Mouse (Mus musculus) thymus, postnatal 36 days (tissue): ENCODE measurements around the gene Gm14685.
"Not testable (repeated sequence)": the region's sequence is repeated elsewhere in the genome, so short reads cannot be mapped to it uniquely, and the experiment has no call there.

Source experiments
- DNase-seq, 2 experiments: peaks; one replicate each; pipeline ENCODE4 v3.0.0; 2022; ENCODE audit warnings: mixed read lengths in 2 of 2

Gene Gm14685

DNA sequence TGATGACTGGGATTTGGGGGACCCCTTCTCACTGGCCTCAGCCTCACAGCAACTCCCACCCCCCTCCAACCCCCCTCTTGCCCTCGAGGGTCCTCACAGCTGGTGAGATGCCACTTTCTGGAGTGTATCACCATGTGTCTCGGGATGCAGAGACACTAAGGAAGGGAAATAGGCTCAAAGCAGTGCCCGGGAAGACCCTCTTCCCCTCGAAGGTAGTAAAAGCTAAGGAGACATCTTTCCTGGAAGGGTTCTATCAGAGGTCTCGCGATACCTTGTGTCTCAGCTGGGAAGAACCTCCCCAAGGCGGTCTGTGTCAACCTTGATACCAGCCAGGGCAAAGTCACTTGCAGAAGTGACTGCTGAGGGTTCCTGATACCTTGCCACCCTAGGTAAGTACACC is at the start of gene Gm14685:
TSS of gene Gm14685 (plus strand) at position 301 of the 400 bp plus-strand sequence.
- not testable (repeated sequence) for DNase-seq

DNA sequence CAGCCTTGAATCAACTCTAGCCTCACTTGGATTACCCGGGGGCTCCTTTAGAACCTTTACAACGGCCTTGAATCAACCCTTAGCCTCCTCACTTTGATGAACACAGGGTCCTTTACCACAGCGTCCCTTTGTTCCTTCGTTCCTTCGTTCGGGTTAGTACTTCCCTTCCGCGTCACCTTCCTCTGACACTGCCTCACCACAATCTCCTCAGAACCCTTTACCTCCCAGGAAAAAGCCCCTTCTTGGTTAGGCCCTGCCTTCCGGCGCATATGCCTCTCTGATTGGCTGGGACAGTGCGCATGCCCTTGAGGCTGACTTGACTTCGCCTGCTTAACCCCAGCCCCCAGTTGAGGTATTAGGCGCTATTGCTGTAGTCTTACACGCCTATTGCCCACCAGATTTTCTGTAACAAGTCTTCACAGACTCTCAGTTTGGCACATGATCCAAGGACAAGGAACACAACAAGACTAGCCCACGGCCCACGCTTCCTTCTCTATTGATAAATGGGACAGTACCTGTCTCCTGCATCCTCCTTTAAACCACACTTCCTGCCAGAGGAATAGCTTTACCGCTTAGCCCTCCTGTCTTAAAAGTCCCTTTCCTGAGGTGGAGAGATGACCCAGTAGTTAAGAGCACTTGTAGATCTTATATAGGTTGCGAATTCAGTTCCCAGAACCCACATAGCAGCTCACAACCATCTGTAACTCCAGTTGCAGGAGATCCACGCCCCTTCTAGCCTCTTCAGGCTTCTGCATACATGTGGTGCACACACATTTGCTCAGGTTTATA is 34.4 kb upstream of the Gm14685 start, which contains the start of gene Xlr4a:
TSS of gene Xlr4a (minus strand) at position 212 of the 789 bp plus-strand sequence.
- peak; percentile 46 to 47 for DNase-seq

DNA sequence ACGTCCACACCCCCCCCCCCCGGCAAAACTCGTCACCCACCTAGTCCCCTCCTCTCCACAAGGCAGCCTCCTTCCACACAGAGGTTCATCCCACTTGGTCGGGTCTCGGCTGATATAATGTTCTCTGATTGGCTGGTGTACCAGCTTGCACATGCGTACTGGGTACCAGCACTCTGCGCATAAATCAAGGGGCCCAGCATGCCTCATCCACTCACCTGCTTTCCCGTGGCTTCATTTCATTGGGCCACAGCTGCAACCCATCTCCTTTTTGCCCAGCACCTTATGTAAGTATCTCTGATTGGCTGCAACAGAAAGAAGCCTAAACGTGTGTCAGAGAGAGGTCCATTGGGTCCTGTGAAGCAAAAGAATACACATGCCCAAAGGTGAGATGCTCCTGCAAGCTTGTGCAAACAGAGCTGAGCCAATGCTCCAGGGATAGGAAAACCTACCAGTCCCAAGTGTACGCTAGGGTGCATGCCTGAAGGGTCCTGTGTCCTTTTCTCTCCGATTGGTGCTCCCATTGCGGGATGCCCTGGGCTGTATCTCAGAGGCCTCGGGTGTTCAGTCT is 19.8 kb upstream of the Gm14685 start, which contains the start of gene Xlr3a:
TSS of gene Xlr3a (minus strand) at position 155 of the 568 bp plus-strand sequence.
- DNase-seq, result not testable (repeated sequence)

DNA sequence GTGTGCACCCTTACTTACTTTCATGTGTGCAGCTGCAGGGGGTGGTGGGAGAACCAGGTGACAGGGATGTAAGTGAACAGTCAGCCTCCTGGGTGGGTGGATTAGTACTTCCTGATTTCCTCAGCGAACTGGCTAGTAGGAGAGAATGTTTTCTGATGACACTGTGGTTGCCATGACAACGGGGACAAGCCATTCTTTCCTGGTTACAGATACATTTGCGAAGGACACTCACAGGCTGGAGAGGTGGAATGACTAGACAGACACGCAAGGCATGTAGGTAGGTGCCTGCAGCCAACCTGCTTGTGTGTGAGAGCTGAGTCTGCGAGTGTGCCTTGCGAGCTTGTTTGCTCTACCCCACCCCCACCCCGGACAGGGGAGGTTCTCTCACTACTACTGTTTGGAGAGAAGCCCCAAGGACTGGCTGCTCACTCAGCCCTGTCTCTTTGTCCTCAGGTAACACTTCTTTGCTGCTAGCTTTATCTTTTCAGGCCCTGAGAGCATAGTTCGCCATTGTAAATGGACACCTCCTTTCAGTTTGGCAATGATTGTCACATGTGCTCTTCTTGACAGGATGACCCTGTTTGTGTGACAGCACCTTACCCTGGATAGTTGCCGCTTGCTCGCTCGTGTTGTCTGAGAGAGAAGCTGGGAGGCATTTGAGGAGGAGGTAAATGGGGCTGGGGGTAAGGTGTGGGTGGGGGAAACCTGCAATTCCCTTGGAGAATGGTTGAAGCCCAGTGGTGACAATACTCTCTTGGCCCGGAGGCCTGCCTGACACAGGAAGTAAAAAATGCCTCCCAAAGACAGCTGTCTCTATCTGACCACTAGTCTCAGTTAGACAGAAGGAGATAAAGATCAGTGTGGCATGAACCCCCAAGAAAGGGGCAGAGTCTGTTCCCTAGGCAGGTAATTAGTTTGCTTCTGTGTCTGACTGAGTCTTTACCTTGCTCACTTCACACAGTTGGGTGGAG is 6.3 kb downstream of the Gm14685 start:
- DNase-seq, result not testable (repeated sequence)

DNA sequence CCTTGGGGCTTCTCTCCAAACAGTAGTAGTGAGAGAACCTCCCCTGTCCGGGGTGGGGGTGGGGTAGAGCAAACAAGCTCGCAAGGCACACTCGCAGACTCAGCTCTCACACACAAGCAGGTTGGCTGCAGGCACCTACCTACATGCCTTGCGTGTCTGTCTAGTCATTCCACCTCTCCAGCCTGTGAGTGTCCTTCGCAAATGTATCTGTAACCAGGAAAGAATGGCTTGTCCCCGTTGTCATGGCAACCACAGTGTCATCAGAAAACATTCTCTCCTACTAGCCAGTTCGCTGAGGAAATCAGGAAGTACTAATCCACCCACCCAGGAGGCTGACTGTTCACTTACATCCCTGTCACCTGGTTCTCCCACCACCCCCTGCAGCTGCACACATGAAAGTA is 26.4 kb downstream of the Gm14685 start:
- DNase-seq, result not testable (repeated sequence)

DNA sequence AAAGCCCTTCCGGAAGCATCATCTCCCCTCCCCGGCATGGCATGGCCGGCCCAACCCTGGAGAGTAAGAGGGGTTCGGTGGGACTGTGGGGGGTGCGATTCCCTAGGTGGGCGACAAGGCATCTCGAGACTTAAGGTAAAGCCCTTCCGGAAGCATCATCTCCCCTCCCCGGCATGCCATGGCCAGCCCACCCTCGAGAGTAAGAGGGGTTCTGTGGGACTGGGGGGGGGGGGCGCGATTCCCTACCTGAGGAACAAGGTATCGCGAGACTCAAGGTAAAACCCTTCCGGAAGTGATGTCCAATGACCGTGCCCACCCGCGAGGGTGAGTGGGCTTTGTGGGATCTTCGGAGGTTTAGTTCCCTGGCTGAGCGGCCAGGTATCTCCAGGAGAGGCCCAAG is 31.6 kb downstream of the Gm14685 start, which contains the start of gene Xlr5b:
TSS of gene Xlr5b (plus strand) at position 301 of the 400 bp plus-strand sequence.
- not testable (repeated sequence) for DNase-seq

DNA sequence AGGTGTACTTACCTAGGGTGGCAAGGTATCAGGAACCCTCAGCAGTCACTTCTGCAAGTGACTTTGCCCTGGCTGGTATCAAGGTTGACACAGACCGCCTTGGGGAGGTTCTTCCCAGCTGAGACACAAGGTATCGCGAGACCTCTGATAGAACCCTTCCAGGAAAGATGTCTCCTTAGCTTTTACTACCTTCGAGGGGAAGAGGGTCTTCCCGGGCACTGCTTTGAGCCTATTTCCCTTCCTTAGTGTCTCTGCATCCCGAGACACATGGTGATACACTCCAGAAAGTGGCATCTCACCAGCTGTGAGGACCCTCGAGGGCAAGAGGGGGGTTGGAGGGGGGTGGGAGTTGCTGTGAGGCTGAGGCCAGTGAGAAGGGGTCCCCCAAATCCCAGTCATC is 32.5 kb downstream of the Gm14685 start, which contains the start of gene DXBay18:
TSS of gene DXBay18 (minus strand) at position 101 of the 400 bp plus-strand sequence.
- not testable (repeated sequence) for DNase-seq

DNA sequence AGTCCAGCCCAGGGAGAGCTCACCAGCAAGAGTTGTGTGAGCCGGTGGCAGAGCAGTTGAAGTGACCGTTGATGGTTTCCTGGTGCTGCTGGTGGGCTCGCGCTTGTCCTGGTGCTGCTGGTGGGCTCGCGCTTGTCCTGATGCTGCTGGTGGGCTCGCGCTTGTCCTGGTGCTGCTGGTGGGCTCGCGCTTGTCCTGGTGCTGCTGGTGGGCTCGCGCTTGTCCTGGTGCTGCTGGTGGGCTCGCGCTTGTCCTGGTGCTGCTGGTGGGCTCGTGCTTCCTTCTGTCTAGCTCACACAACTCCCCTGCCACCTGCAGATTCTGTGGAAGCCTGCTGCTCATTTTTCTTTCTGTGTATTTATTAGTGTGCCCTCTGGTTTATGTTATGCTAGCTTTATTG is 60.0 kb downstream of the Gm14685 start, which contains the start of gene Spin2d:
TSS of gene Spin2d (minus strand) at position 101 of the 400 bp plus-strand sequence.
- DNase-seq, result not testable (repeated sequence)
